Mouse (Mus musculus) MEL (cell line): ENCODE measurements around the gene 1700020N01Rik.

Source experiments
- CTCF ChIP-seq, 3 experiments: IDR thresholded peaks in 2 of 3; conservative IDR thresholded peaks in 1 of 3; 2 replicates each; pipeline ENCODE4 v1.5.1; 2011 to 2012; ENCODE audit warnings: low read length in 3 of 3, low read depth in 2 of 3, mild to moderate bottlenecking in 2 of 3, improper control_type of control experiment in 1 of 3, inconsistent platforms in 1 of 3, mixed read lengths in 1 of 3, moderate library complexity in 1 of 3; ENCODE audit not compliant: control insufficient read depth in 1 of 3, insufficient read depth in 1 of 3, poor library complexity in 1 of 3, severe bottlenecking in 1 of 3
- EP300 ChIP-seq, 2 experiments: IDR thresholded peaks; 2 replicates each; pipeline ENCODE4 v1.6.1; 2011; ENCODE audit warnings: improper control_type of control experiment in 2 of 2, low read length in 2 of 2, low read depth in 1 of 2, mild to moderate bottlenecking in 1 of 2
- GATA1 ChIP-seq: IDR thresholded peaks from 2 replicates; pipeline ENCODE4 v1.6.1; 2011; ENCODE audit warnings: low read depth, low read length, improper control_type of control experiment
- MAFK ChIP-seq: IDR thresholded peaks from 2 replicates; pipeline ENCODE4 v1.6.1; 2011; ENCODE audit warnings: low read depth, mild to moderate bottlenecking, low read length, improper control_type of control experiment, borderline replicate concordance
- POLR2A ChIP-seq, 2 experiments: IDR thresholded peaks; 2 replicates each; pipeline ENCODE4 v1.6.1; 2011 to 2012; ENCODE audit warnings: low read length in 2 of 2, mild to moderate bottlenecking in 2 of 2, control low read depth in 1 of 2, improper control_type of control experiment in 1 of 2, low read depth in 1 of 2, moderate library complexity in 1 of 2; ENCODE audit not compliant: control insufficient read depth in 1 of 2, insufficient read depth in 1 of 2, poor library complexity in 1 of 2

- TF ChIP-seq GATA1 (no peak), CTCF (IDR thresholded peaks at IDR 0.05 in 2 of 3, conservative IDR thresholded peaks at IDR 0.05 in 1 of 3; ENCODE audit: control insufficient read depth in 1 of 3, insufficient read depth in 1 of 3, low read depth in 2 of 3, low read length in 3 of 3, poor library complexity in 1 of 3, severe bottlenecking in 1 of 3) (no peak), EP300 (IDR thresholded peaks at IDR 0.05; ENCODE audit: low read depth in 1 of 2, low read length in 2 of 2) (no peak), POLR2A (IDR thresholded peaks at IDR 0.05; ENCODE audit: control insufficient read depth in 1 of 2, insufficient read depth in 1 of 2, low read depth in 1 of 2, low read length in 2 of 2, poor library complexity in 1 of 2) (no peak), MAFK (no peak)
Measured at GRCm38 (mm10) chr10:21566074-21566473, 26.9 kb upstream of the 1700020N01Rik start.
